Mouse (Mus musculus) erythroblast, embryonic 14.5 days (primary cell): ENCODE measurements around the gene Tubgcp2.

Experiments used
- GATA1 ChIP-seq: IDR thresholded peaks from 2 replicates; pipeline ENCODE4 v1.6.1; 2012; ENCODE audit warnings: low read length, inconsistent platforms, mixed read lengths
- TAL1 ChIP-seq: IDR thresholded peaks from 3 replicates; pipeline ENCODE4 v1.6.1; 2012; ENCODE audit warnings: low read length, inconsistent platforms, mixed read lengths

DNA sequence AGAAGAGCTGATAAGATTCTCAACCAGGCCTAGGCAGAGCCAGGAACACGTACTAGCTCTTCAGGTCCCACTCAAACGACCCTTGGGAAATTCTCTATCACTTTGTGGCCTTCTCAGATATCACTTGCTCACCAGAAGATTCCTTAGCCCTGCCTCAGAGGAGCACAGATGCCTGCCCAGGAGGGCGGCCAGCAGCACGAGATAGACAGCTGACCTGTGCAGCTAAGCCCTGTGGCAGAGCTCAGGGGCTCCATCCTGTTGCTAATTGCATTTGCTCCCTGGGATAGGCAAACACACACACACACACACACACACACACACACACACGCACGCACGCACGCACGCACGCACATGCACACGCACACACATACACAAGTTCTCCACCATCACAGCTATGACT is 54.4 kb downstream of the Tubgcp2 start:
- no peak for TF ChIP-seq GATA1
- TF ChIP-seq TAL1: no peak
